Mouse (Mus musculus) forebrain, embryonic 11.5 days (tissue): ENCODE data around the gene H2-Q10. TPM values are rescaled to one million over a fixed set of nuclear protein-coding genes. Genes with fewer than 3 reads are reported as not detected.
"Not testable (repeated sequence)": the region's sequence is repeated elsewhere in the genome, so short reads cannot be mapped to it uniquely, and the experiment has no call there.

Source experiments
- ATAC-seq: fragments of 200-750 bp; cut with Nextera tagmentation; replicated peaks from 2 replicates; pipeline ENCODE4 v1.8.0; 2017; ENCODE audit warnings: moderate TSS enrichment; ENCODE audit not compliant: low FRiP score
- DNase-seq: peaks from one replicate; pipeline ENCODE4 v3.0.0-alpha.2; 2017; ENCODE audit warnings: low spot score
- H3K27ac ChIP-seq: fragments of 300-500 bp; sonication (generic); 2 replicates; pipeline ENCODE4 v1.5.1; 2014; ENCODE audit warnings: low read depth, low read length
- H3K27me3 ChIP-seq: fragments of 300-500 bp; sonication (generic); 2 replicates; pipeline ENCODE4 v1.6.1; 2014; ENCODE audit warnings: mild to moderate bottlenecking, low read length, mixed read lengths; ENCODE audit not compliant: control insufficient read depth, insufficient read depth
- H3K36me3 ChIP-seq: fragments of 300-500 bp; sonication (generic); 2 replicates; pipeline ENCODE4 v1.6.1; 2014; ENCODE audit warnings: mild to moderate bottlenecking, low read length, moderate library complexity, mixed read lengths; ENCODE audit not compliant: control insufficient read depth, insufficient read depth
- H3K4me1 ChIP-seq: fragments of 300-500 bp; sonication (generic); replicated peaks from 2 replicates; pipeline ENCODE4 v1.6.1; 2014; ENCODE audit warnings: low read length, mixed read lengths; ENCODE audit not compliant: control insufficient read depth, insufficient read depth
- H3K4me2 ChIP-seq: fragments of 300-500 bp; sonication (generic); 2 replicates; pipeline ENCODE4 v1.6.1; 2014; ENCODE audit warnings: low read depth, mild to moderate bottlenecking, low read length, moderate library complexity, mixed read lengths; ENCODE audit not compliant: severe bottlenecking
- H3K4me3 ChIP-seq: fragments of 300-500 bp; sonication (generic); 2 replicates; pipeline ENCODE4 v1.5.1; 2014; ENCODE audit warnings: low read depth, low read length
- H3K9ac ChIP-seq: fragments of 300-500 bp; sonication (generic); 2 replicates; pipeline ENCODE4 v1.6.1; 2014; ENCODE audit warnings: low read length
- H3K9me3 ChIP-seq: fragments of 300-500 bp; sonication (generic); 2 replicates; pipeline ENCODE4 v1.6.1; 2016; ENCODE audit warnings: low read length, mixed read lengths; ENCODE audit not compliant: control insufficient read depth
- WGBS: fragments of 180-500 bp; shearing (Covaris S2); extraction: QIAGEN DNeasy Blood & Tissue Kit; methylation state at CpG from one replicate; pipeline ENCODE4 v1.1.7; 2014; 5-methylcytosine and 5-hydroxymethylcytosine counted together
- polyA plus RNA-seq: library from polyadenylated mRNA; unstranded; fragments of >200 nt; fragmentation: Nextera tagmentation; extraction: Ambion mirVana; gene quantifications from 2 replicates; pipeline ENCODE4 v1.2.1, GENCODE M21; 2014

H2-Q10 gene
- polyA plus RNA-seq, 1 experiment from 2014 or later = 0.07 TPM

GRCm38 (mm10) chr17:35428883-35429282, 41.0 kb upstream of the H2-Q10 start:
- H3K4me1 ChIP-seq, H3K9ac ChIP-seq, H3K4me3 ChIP-seq, H3K9me3 ChIP-seq, DNase-seq, H3K36me3 ChIP-seq, H3K27ac ChIP-seq, H3K4me2 ChIP-seq, ATAC-seq: not testable (repeated sequence)
- peaks cover 10% of the 10 kb centered on the region for H3K27me3 ChIP-seq
- WGBS = 88% methylated on average over 6 of the region's 6 CpGs

- H3K27me3 ChIP-seq, H3K4me1 ChIP-seq, H3K9ac ChIP-seq, H3K4me2 ChIP-seq, H3K36me3 ChIP-seq, H3K4me3 ChIP-seq, H3K9me3 ChIP-seq, ATAC-seq, H3K27ac ChIP-seq: not testable (repeated sequence)
- DNase-seq = peak; percentile 38
- 85% methylated on average over 6 of the region's 6 CpGs for WGBS
These were observed 39.2 kb upstream of the H2-Q10 start for GRCm38 (mm10) chr17:35430671-35431070.

DNA sequence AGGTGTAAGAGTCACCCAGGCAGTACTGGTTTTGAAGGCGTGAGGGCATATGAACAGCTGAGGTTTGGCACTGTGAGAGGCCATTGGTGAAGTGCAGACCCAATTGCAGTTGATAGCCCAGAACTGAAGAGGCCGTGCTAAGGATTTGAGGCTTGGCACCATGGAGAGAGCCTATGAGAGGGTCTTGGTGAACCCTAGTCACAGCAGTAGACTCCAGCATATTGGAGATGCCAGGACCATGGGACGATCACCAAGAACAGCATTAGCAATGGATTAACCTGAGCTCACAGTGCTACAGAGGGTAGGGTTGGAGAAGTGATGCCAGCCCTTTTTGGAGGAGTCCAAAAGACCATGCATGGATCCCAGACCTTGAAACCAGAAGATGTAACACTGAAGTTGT, 37.7 kb upstream of the H2-Q10 start:
- not testable (repeated sequence) for ATAC-seq, H3K9ac ChIP-seq, H3K36me3 ChIP-seq, H3K9me3 ChIP-seq, H3K4me1 ChIP-seq, H3K27ac ChIP-seq, H3K27me3 ChIP-seq, H3K4me2 ChIP-seq, H3K4me3 ChIP-seq
- 69% methylated on average over 3 of the region's 3 CpGs for WGBS
- DNase-seq = peak; percentile 38

GRCm38 (mm10) chr17:35434836-35435235, 35.1 kb upstream of the H2-Q10 start:
- WGBS = 7% methylated on average over 8 of the region's 8 CpGs
- H3K27me3 ChIP-seq = not testable (repeated sequence)

DNA sequence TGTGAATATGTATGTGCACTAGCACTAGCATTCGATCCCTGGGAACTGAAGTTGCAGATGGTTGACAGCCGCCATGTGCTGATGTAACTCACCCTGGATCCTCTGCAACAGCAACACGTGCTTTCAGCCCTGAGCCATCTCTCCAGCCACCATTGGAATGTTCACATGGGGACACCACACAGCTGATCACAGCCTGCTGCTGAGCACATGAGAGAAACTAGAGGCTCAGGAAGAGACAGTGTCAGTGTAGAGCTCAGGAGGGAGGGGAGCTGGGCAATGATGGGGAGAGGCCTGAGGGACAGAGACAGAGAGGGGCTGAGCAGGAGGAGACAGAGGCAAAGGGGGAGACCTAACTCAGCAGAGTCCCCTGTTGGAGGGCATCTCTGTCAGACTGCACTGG, 34.3 kb upstream of the H2-Q10 start:
- 75% methylated on average over 3 of the region's 3 CpGs for WGBS
- not testable (repeated sequence) for H3K9ac ChIP-seq, H3K27ac ChIP-seq, H3K4me2 ChIP-seq, ATAC-seq, H3K27me3 ChIP-seq, H3K36me3 ChIP-seq, H3K4me1 ChIP-seq, H3K9me3 ChIP-seq, H3K4me3 ChIP-seq
- peak; percentile 48 for DNase-seq

More at GRCm38 (mm10) chr17:35434836-35435235, 35.1 kb upstream of the H2-Q10 start:
- H3K4me2 ChIP-seq, ATAC-seq, H3K9ac ChIP-seq, H3K4me3 ChIP-seq, H3K27ac ChIP-seq, H3K9me3 ChIP-seq, H3K36me3 ChIP-seq, H3K4me1 ChIP-seq: not testable (repeated sequence)
- peak; percentile 83 for DNase-seq

DNA sequence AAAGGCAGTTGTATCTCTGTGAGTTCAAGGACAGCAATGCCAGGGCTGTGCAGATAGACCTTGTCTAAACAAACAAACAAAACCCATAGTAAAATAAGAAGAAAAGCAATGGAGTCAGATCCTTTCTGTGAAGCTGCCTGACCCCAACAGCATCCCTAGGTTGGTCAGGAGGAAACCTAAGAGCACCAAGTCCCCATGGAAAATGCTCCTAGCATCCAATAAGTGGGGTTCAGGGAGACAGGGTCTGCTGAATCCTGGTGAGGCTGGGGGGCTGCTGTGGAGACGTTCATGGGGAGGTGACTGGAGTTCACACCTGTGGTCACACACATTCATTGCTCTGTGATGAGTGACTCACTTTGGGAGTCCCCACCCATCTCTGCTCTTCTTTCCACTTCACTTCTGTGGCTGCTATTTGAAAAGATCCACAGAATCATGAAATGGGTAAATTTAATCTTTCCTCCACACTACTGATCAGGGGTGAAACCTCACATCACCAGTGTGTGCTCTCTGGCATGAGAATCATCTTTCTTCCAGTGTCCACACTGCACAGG, 32.4 kb upstream of the H2-Q10 start:
- not testable (repeated sequence) for DNase-seq, H3K27me3 ChIP-seq, H3K9me3 ChIP-seq, H3K4me3 ChIP-seq, H3K36me3 ChIP-seq, H3K9ac ChIP-seq, H3K27ac ChIP-seq, H3K4me1 ChIP-seq, ATAC-seq, H3K4me2 ChIP-seq
- WGBS = 64% methylated on average over 1 of the region's 1 CpGs

DNA sequence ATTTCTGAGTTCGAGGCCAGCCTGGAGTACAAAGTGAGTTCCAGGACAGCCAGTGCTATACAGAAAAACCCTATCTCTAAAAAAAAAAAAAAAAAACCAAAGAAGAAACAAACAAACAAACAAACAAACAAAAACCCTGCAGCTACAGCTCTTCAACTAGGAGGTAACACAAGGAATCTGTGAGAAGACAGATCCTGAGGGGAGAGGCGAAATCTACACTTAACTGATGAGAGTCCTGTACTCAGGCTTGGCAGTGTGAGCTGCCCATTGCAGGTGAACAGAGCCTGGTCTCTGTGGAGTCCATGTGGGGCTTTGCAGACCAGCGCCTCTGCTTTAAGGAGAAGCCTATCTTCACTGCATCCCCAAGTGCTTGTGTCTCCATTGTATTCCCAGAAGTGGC, 31.5 kb upstream of the H2-Q10 start:
- not testable (repeated sequence) for DNase-seq, H3K4me2 ChIP-seq, H3K27ac ChIP-seq, H3K4me3 ChIP-seq, H3K9me3 ChIP-seq, H3K9ac ChIP-seq, H3K27me3 ChIP-seq, H3K36me3 ChIP-seq, ATAC-seq, H3K4me1 ChIP-seq
- WGBS = 74% methylated on average over 1 of the region's 3 CpGs

DNA sequence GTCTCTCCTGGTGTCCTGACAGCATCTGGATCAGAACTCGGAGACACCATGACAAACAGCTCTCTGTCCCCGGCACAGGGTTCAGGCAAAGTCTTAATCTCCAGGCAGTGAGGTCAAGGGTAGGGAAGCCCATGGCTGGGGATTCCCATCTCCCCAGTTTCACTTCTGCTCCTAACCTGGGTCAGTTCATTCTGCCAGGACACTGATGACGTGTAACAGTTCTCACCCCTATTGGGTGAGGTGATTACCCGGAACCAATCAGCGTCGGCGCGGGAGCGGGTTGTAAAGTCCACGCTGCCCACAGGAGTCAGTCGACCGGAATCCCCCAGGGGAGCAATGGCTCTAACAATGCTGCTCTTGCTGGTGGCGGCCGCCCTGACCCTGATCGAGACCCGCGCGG, 31.0 kb upstream of the H2-Q10 start, which contains the start of gene H2-Q7:
H2-Q7 (plus strand) TSS at position 271 of the 400 bp plus-strand sequence.
- H3K27me3 ChIP-seq, H3K36me3 ChIP-seq, H3K9me3 ChIP-seq, H3K27ac ChIP-seq, H3K4me1 ChIP-seq: not testable (repeated sequence)
- DNase-seq (peak; percentile 79), ATAC-seq (peak; percentile 96)
- H3K4me2 ChIP-seq = peak within 1 kb of the TSS; percentile 86
- 2% methylated on average over 18 of the region's 18 CpGs for WGBS
- H3K4me3 ChIP-seq = peak within 1 kb of the TSS; percentile 40
- H3K9ac ChIP-seq = peak within 1 kb of the TSS; percentile 60

GRCm38 (mm10) chr17:35439295-35439747, 30.6 kb upstream of the H2-Q10 start:
- Histone ChIP-seq H3K4me2 (peak overlapping the region; percentile 86), H3K4me3 (peak overlapping the region; percentile 40), H3K9ac (peak overlapping the region; percentile 60)
- H3K9me3 ChIP-seq, H3K36me3 ChIP-seq, H3K4me1 ChIP-seq, H3K27ac ChIP-seq, H3K27me3 ChIP-seq: not testable (repeated sequence)
- WGBS = 2% methylated on average over 40 of the region's 48 CpGs
- DNase-seq = peak; percentile 75
- ATAC-seq = peak; percentile 65
